Mouse (Mus musculus): ENCODE measurements around the gene Rbbp7. TPM values are rescaled to one million over a fixed set of nuclear protein-coding genes. Genes with fewer than 3 reads are reported as not detected.
"Not testable (repeated sequence)": the region's sequence is repeated elsewhere in the genome, so short reads cannot be mapped to it uniquely, and the experiment has no call there.

Gene Rbbp7
- total RNA-seq, 2 experiments from 2014 or later, result 112 to 125 TPM

GRCm38 (mm10) chrX:162788372-162788771 lies 28.2 kb downstream of the Rbbp7 start:
- intact Hi-C loops (cut with DNase I; ENCODE audit: low total_unique reads), result no loop called here

GRCm38 (mm10) chrX:162791392-162791791 lies 31.2 kb downstream of the Rbbp7 start:
- intact Hi-C loops (cut with DNase I; ENCODE audit: low total_unique reads); DNase-seq: not testable (repeated sequence)

More at GRCm38 (mm10) chrX:162788372-162788771, 28.2 kb downstream of the Rbbp7 start:
- DNase-seq, result no peak

- DNase-seq, result peak; percentile 12
Observed at GRCm38 (mm10) chrX:162800371-162800770, 40.2 kb downstream of the Rbbp7 start.

GRCm38 (mm10) chrX:162828016-162828415 lies 67.8 kb downstream of the Rbbp7 start:
- intact Hi-C loops (cut with DNase I; ENCODE audit: low total_unique reads), result no loop called here
- no peak for DNase-seq

More at GRCm38 (mm10) chrX:162800371-162800770, 40.2 kb downstream of the Rbbp7 start:
- intact Hi-C loops (cut with DNase I; ENCODE audit: low total_unique reads), result no loop called here

Other genes starting within 250 kb of the Rbbp7 start
- 1 to 10 TPM; 1.7 to 2.9 TPM for gene Reps2, start 116.8 kb upstream of the Rbbp7 start, total RNA-seq (2021)
- 1 to 10 TPM; 5.6 to 6.7 TPM for gene Txlng, start 69.1 kb downstream of the Rbbp7 start, total RNA-seq (2021)
- gene Syap1, start 128.0 kb downstream of the Rbbp7 start, total RNA-seq (2021), result 10 to 100 TPM; 28.2 to 29.0 TPM
- gene Ctps2, start 140.8 kb downstream of the Rbbp7 start, total RNA-seq (2021), result 10 to 100 TPM; 10.3 to 10.4 TPM
- not detected for gene S100g, start 204.2 kb downstream of the Rbbp7 start, total RNA-seq (2021)